Mouse (Mus musculus) hindbrain, postnatal 0 days (tissue): Measurements from ENCODE around the gene Tsc22d1. TPM values are rescaled to one million over a fixed set of nuclear protein-coding genes. Genes with fewer than 3 reads are reported as not detected.

Experiments
- ATAC-seq: fragments of 200-750 bp; cut with Nextera tagmentation; 2 replicates; pipeline ENCODE4 v1.8.0; 2017; ENCODE audit warnings: mild to moderate bottlenecking, moderate TSS enrichment, moderate library complexity
- DNase-seq: peaks from one replicate; pipeline ENCODE4 v3.0.0-alpha.2; 2015; ENCODE audit warnings: low spot score
- H3K27ac ChIP-seq: fragments of 300-500 bp; sonication (generic); 2 replicates; pipeline ENCODE4 v1.5.1; 2014; ENCODE audit warnings: mild to moderate bottlenecking
- H3K27me3 ChIP-seq: fragments of 300-500 bp; sonication (generic); 2 replicates; pipeline ENCODE4 v1.6.1; 2014; ENCODE audit warnings: low read length, mixed read lengths; ENCODE audit not compliant: insufficient read depth
- H3K36me3 ChIP-seq: fragments of 300-500 bp; sonication (generic); 2 replicates; pipeline ENCODE4 v1.6.1; 2014; ENCODE audit warnings: low read length, mixed read lengths; ENCODE audit not compliant: insufficient read depth
- H3K4me1 ChIP-seq: fragments of 300-500 bp; sonication (generic); 2 replicates; pipeline ENCODE4 v1.6.1; 2014; ENCODE audit warnings: antibody characterized with exemption, low read length, mixed read lengths; ENCODE audit not compliant: insufficient read depth
- H3K4me2 ChIP-seq: fragments of 300-500 bp; sonication (generic); 2 replicates; pipeline ENCODE4 v1.6.1; 2014; ENCODE audit warnings: low read depth, mild to moderate bottlenecking, low read length, moderate library complexity, mixed read lengths
- H3K4me3 ChIP-seq: fragments of 300-500 bp; sonication (generic); 2 replicates; pipeline ENCODE4 v1.5.1; 2014; ENCODE audit warnings: low read length
- H3K9ac ChIP-seq: fragments of 300-500 bp; sonication (generic); replicated peaks from 2 replicates; pipeline ENCODE4 v1.6.1; 2014; ENCODE audit warnings: mild to moderate bottlenecking, low read length, moderate library complexity, mixed read lengths
- H3K9me3 ChIP-seq: fragments of 300-500 bp; sonication (generic); 2 replicates; pipeline ENCODE4 v1.6.1; 2016; ENCODE audit warnings: low read length, mixed read lengths
- CTCF ChIP-seq: IDR thresholded peaks from 2 replicates; pipeline ENCODE4 v1.5.1; 2016; ENCODE audit warnings: antibody characterized with exemption, control low read depth, low read depth
- WGBS: fragments of 180-500 bp; shearing (Covaris S2); extraction: QIAGEN DNeasy Blood & Tissue Kit; methylation state at CpG from one replicate; pipeline ENCODE4 v1.1.7; 2014; 5-methylcytosine and 5-hydroxymethylcytosine counted together
- polyA plus RNA-seq: library from polyadenylated mRNA; unstranded; fragments of >200 nt; fragmentation: Nextera tagmentation; extraction: Ambion mirVana; gene quantifications from 2 replicates; pipeline ENCODE4 v1.2.1, GENCODE M21; 2015
- total RNA-seq: library from RNA; depleted of rRNA; stranded (reverse); fragments of >200 nt; gene quantifications from 2 replicates; pipeline ENCODE4 v1.2.3, GENCODE M21; 2014

Gene Tsc22d1
- total and polyA plus RNA-seq, 2 experiments from 2014 or later: 525 to 544 TPM

- H3K9me3 ChIP-seq: no peaks in the 10 kb centered on the region
- H3K27ac ChIP-seq: no peak overlapping the region
- WGBS: 72% methylated on average over 10 of the region's 10 CpGs
- TF ChIP-seq CTCF: no peak
- peaks cover 3% of the 10 kb centered on the region; the same call in 1 of the 2 replicates for H3K36me3 ChIP-seq
- ATAC-seq: no peak
- no peaks in the 10 kb centered on the region for H3K27me3 ChIP-seq
- H3K4me1 ChIP-seq: peaks cover 10% of the 10 kb centered on the region
- no peak overlapping the region for H3K4me3 ChIP-seq
- no peak for DNase-seq
- H3K4me2 ChIP-seq: no peak overlapping the region
- no peak overlapping the region for H3K9ac ChIP-seq
Observed at GRCm38 (mm10) chr14:76508701-76509100, 93.9 kb downstream of the Tsc22d1 start.

DNA sequence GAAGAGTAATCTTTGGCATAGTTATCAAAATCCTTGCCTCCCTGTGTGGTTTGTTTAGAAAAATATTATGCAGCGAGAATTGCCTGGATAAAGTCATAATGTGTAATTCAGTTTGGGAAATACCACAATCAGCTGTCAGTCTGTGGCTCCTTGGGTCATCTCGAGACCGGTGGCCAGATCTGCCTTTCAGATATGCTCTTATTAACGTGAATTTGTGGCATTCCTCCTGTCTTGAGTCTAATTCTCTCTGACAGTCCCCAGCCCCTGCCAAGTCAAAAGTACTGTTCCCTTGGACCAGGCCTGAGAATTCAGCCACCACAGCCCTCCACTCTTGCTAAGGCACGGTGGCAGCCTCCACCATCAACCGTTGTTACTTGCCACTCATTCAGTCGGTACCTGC lies 97.2 kb downstream of the Tsc22d1 start:
- 0 out of 2 replicates have a peak, but pooled peaks cover 3% of the 10 kb centered on the region for H3K36me3 ChIP-seq
- no peaks in the 10 kb centered on the region for H3K27me3 ChIP-seq
- no peak overlapping the region for H3K27ac ChIP-seq
- no peak overlapping the region for H3K4me3 ChIP-seq
- TF ChIP-seq CTCF: no peak
- ATAC-seq: no peak
- no peaks in the 10 kb centered on the region for H3K9me3 ChIP-seq
- H3K9ac ChIP-seq: no peak overlapping the region
- WGBS: 71% methylated on average over 7 of the region's 7 CpGs
- H3K4me1 ChIP-seq: peaks cover 13% of the 10 kb centered on the region
- no peak overlapping the region for H3K4me2 ChIP-seq
- DNase-seq: no peak

DNA sequence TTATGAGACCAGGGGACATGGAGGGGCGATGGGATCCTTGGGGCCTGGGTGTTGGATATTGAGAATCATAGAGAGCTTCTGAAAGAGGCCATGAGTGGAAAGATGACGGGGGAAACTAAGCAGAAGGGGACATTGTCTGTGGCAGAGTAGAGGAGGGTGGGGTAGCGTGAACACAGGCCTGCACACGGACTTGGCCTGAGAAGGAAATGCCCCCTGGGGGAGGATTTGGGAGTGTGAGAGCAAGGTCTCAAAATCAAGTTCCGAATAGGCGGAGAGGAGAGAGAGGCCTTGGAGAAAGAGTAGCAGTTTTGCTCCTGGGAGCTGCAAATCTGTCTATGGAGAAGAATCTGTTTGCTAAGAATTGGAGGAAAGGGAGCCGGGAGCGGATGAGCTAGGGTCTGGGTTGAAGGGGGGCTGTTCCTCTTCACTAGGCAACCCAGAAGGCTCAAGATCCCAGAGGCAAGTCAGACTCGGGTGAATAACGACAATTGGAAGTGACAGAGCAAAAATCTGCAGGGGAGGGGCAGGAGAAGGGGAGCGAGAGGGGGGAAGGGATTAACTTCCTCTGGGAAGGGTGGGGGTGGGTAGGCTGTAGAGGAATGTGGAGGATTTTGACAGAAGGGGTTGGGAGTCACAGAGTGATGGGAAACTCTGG lies 98.8 kb downstream of the Tsc22d1 start:
- Histone ChIP-seq H3K4me3 (no peak overlapping the region), H3K4me2 (peak overlapping the region; percentile 23), H3K27ac (peak overlapping the region; percentile 54), H3K4me1 (peaks cover 13% of the 10 kb centered on the region), H3K9ac (0 out of 2 replicates have a peak overlapping the region, but pooled peaks have one; percentile 5), H3K36me3 (0 out of 2 replicates have a peak, but pooled peaks cover 3% of the 10 kb centered on the region), H3K27me3 (no peaks in the 10 kb centered on the region), H3K9me3 (no peaks in the 10 kb centered on the region)
- ATAC-seq (peak; percentile 71), DNase-seq (peak; percentile 72)
- WGBS: 24% methylated on average over 11 of the region's 11 CpGs
- no peak for TF ChIP-seq CTCF

- peak; percentile 59 for DNase-seq
- TF ChIP-seq CTCF: no peak
- no peaks in the 10 kb centered on the region for H3K9me3 ChIP-seq
- H3K27me3 ChIP-seq: no peaks in the 10 kb centered on the region
- WGBS: 41% methylated on average over 6 of the region's 6 CpGs
- no peak overlapping the region for H3K27ac ChIP-seq
- H3K9ac ChIP-seq: no peak overlapping the region
- peaks cover 13% of the 10 kb centered on the region for H3K4me1 ChIP-seq
- H3K4me2 ChIP-seq: peak overlapping the region; percentile 23
- no peak overlapping the region for H3K4me3 ChIP-seq
- H3K36me3 ChIP-seq: 0 out of 2 replicates have a peak, but pooled peaks cover 3% of the 10 kb centered on the region
- ATAC-seq: peak; percentile 48; the same call in 1 of the 2 replicates
Observed at GRCm38 (mm10) chr14:76514050-76514585, 99.4 kb downstream of the Tsc22d1 start.

- ATAC-seq (no peak), DNase-seq (no peak)
- no peaks in the 10 kb centered on the region for H3K36me3 ChIP-seq
- H3K9me3 ChIP-seq: no peaks in the 10 kb centered on the region
- no peak overlapping the region for H3K27ac ChIP-seq
- WGBS: 69% methylated on average over 7 of the region's 7 CpGs
- H3K4me2 ChIP-seq: no peak overlapping the region
- H3K4me3 ChIP-seq: no peak overlapping the region
- TF ChIP-seq CTCF: no peak
- no peak overlapping the region for H3K9ac ChIP-seq
- no peaks in the 10 kb centered on the region for H3K27me3 ChIP-seq
- H3K4me1 ChIP-seq: peaks cover 13% of the 10 kb centered on the region
Observed at GRCm38 (mm10) chr14:76515620-76516019, 100.9 kb downstream of the Tsc22d1 start.

- Histone ChIP-seq H3K36me3 (no peaks in the 10 kb centered on the region), H3K4me1 (peaks cover 8% of the 10 kb centered on the region), H3K9me3 (no peaks in the 10 kb centered on the region), H3K4me2 (no peak overlapping the region), H3K4me3 (no peak overlapping the region), H3K9ac (no peak overlapping the region), H3K27ac (no peak overlapping the region), H3K27me3 (no peaks in the 10 kb centered on the region)
- no peak for ATAC-seq
- no peak for DNase-seq
- no peak for TF ChIP-seq CTCF
- 90% methylated on average over 5 of the region's 5 CpGs for WGBS
Observed at GRCm38 (mm10) chr14:76518217-76518616, 103.5 kb downstream of the Tsc22d1 start.

DNA sequence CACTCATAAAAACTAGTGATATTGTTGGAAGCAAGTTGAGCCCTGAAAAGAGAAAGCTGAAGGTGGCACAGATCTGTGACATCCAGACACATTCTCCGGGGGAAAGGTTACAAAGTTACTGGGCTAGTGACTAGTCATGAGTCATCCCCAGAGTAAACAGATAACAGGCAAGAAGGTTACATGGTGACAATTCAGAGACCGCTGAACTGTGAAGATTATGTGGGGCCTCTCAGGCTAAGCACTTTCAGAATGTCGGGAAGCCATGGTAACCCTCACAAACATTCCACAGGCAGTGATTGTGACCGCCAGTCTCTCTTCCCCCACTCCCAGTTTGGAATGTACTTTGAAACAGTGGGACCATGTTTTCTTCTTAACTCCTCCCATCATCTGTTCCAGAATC lies 105.8 kb downstream of the Tsc22d1 start:
- 34% methylated on average over 4 of the region's 4 CpGs for WGBS
- H3K4me3 ChIP-seq: no peak overlapping the region
- no peaks in the 10 kb centered on the region for H3K36me3 ChIP-seq
- no peak for ATAC-seq
- DNase-seq: no peak
- no peaks in the 10 kb centered on the region for H3K9me3 ChIP-seq
- H3K27ac ChIP-seq: no peak overlapping the region
- H3K9ac ChIP-seq: no peak overlapping the region
- H3K4me1 ChIP-seq: no peaks in the 10 kb centered on the region
- H3K27me3 ChIP-seq: no peaks in the 10 kb centered on the region
- no peak overlapping the region for H3K4me2 ChIP-seq
- no peak for TF ChIP-seq CTCF
